Mouse (Mus musculus): ENCODE measurements around the gene Mars2.

Mars2 gene

GRCm38 (mm10) chr1:55236890-55237642, at the start of gene Mars2:
TSS of gene Mars2 (plus strand) at chr1:55237177.
- peak; percentile 30 for DNase-seq (ENCODE audit: extremely low read depth, low read depth, low spot score)

- no peak for DNase-seq (ENCODE audit: extremely low read depth, low read depth, low spot score)
These were observed 45.0 kb upstream of the Mars2 start for GRCm38 (mm10) chr1:55192015-55192414.

- DNase-seq (ENCODE audit: extremely low read depth, low read depth, low spot score) = no peak
These were observed 44.2 kb upstream of the Mars2 start for GRCm38 (mm10) chr1:55192824-55193223.

GRCm38 (mm10) chr1:55193316-55193715, 43.7 kb upstream of the Mars2 start:
- no peak for DNase-seq (ENCODE audit: extremely low read depth, low read depth, low spot score)

GRCm38 (mm10) chr1:55194064-55194915, 42.7 kb upstream of the Mars2 start:
- no peak for DNase-seq (ENCODE audit: extremely low read depth, low read depth, low spot score)

- DNase-seq (ENCODE audit: extremely low read depth, low read depth, low spot score) = no peak
These were observed 42.0 kb upstream of the Mars2 start for GRCm38 (mm10) chr1:55195021-55195420.

- DNase-seq (ENCODE audit: extremely low read depth, low read depth, low spot score) = no peak
These were observed 40.5 kb upstream of the Mars2 start for GRCm38 (mm10) chr1:55196327-55197003.

GRCm38 (mm10) chr1:55198719-55199118, 38.3 kb upstream of the Mars2 start:
- no peak for DNase-seq (ENCODE audit: extremely low read depth, low read depth, low spot score)

GRCm38 (mm10) chr1:55201850-55202752, 34.9 kb upstream of the Mars2 start:
- no peak for DNase-seq (ENCODE audit: extremely low read depth, low read depth, low spot score)

GRCm38 (mm10) chr1:55205808-55206327, 31.1 kb upstream of the Mars2 start:
- DNase-seq (ENCODE audit: extremely low read depth, low read depth, low spot score) = no peak

- DNase-seq (ENCODE audit: extremely low read depth, low read depth, low spot score) = no peak
These were observed 29.4 kb upstream of the Mars2 start for GRCm38 (mm10) chr1:55207561-55207960.

GRCm38 (mm10) chr1:55208500-55209140, 28.4 kb upstream of the Mars2 start:
- DNase-seq (ENCODE audit: extremely low read depth, low read depth, low spot score) = no peak

GRCm38 (mm10) chr1:55210202-55210965, 26.6 kb upstream of the Mars2 start:
- DNase-seq (ENCODE audit: extremely low read depth, low read depth, low spot score) = no peak

- no peak for DNase-seq (ENCODE audit: extremely low read depth, low read depth, low spot score)
These were observed 25.9 kb upstream of the Mars2 start for GRCm38 (mm10) chr1:55211081-55211480.

- DNase-seq (ENCODE audit: extremely low read depth, low read depth, low spot score) = no peak
These were observed 24.2 kb upstream of the Mars2 start for GRCm38 (mm10) chr1:55212771-55213170.

GRCm38 (mm10) chr1:55213475-55213874, 23.5 kb upstream of the Mars2 start:
- peak; percentile 67 for DNase-seq (ENCODE audit: extremely low read depth, low read depth, low spot score)

- no peak for DNase-seq (ENCODE audit: extremely low read depth, low read depth, low spot score)
These were observed 23.0 kb upstream of the Mars2 start for GRCm38 (mm10) chr1:55213936-55214335.

- DNase-seq (ENCODE audit: extremely low read depth, low read depth, low spot score) = no peak
These were observed 21.7 kb upstream of the Mars2 start for GRCm38 (mm10) chr1:55215185-55215813.

- DNase-seq (ENCODE audit: extremely low read depth, low read depth, low spot score) = no peak
These were observed 19.8 kb upstream of the Mars2 start for GRCm38 (mm10) chr1:55217191-55217590.
